Mouse (Mus musculus) myocyte (in vitro differentiated cells): Measurements from ENCODE around the gene Orc2.

Source experiments
- E2F4 ChIP-seq: IDR thresholded peaks from one replicate; pipeline ENCODE4 v1.6.1; 2011; ENCODE audit warnings: mild to moderate bottlenecking, control low read depth, moderate library complexity; ENCODE audit not compliant: insufficient read depth
- MAX ChIP-seq: IDR thresholded peaks from one replicate; pipeline ENCODE4 v1.6.1; 2011; ENCODE audit warnings: low read depth, mild to moderate bottlenecking, control low read depth
- MYOD1 ChIP-seq, 3 experiments: IDR thresholded peaks; one replicate each; pipeline ENCODE4 v1.6.1; 2011; ENCODE audit warnings: control low read depth in 2 of 3, low read depth in 2 of 3, mild to moderate bottlenecking in 2 of 3, moderate library complexity in 1 of 3; ENCODE audit not compliant: insufficient read length in 2 of 3, control insufficient read depth in 1 of 3
- POLR2A ChIP-seq: IDR thresholded peaks from one replicate; pipeline ENCODE4 v1.6.1; 2011; ENCODE audit warnings: low read depth, mild to moderate bottlenecking, control low read depth, moderate library complexity; ENCODE audit not compliant: insufficient read length
- REST ChIP-seq: IDR thresholded peaks from one replicate; pipeline ENCODE4 v1.6.1; 2011; ENCODE audit warnings: mild to moderate bottlenecking, control low read depth, moderate library complexity; ENCODE audit not compliant: insufficient read depth, insufficient read length
- TCF12 ChIP-seq: IDR thresholded peaks from one replicate; pipeline ENCODE4 v1.6.1; 2011; ENCODE audit warnings: mild to moderate bottlenecking, control low read depth; ENCODE audit not compliant: poor library complexity, insufficient read depth, severe bottlenecking
- USF1 ChIP-seq: IDR thresholded peaks from one replicate; pipeline ENCODE4 v1.6.1; 2011; ENCODE audit warnings: low read depth, mild to moderate bottlenecking, control low read depth, moderate library complexity

DNA sequence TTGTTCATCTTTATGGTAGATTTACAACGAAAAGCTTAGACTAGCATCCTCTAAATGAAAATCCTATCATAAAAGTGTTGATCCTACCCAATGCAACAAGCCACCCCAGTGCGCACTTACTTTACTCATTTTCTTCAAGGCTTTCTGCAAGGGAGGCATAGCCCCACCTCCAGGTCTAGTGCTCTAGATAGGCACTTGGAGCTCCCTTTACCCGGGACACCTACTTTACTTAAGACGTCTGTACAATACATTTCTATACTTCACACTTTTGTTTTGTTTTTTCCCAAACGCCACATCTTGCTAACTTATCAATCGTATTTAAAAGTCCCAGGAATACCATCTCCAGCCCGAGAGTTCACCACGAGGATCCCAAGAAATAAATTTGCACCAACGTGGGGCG lies 60.2 kb downstream of the Orc2 start:
- TF ChIP-seq USF1 (no peak), REST (no peak), POLR2A (no peak), MAX (no peak), MYOD1 (IDR thresholded peaks at IDR 0.05; ENCODE audit: control insufficient read depth in 1 of 3, insufficient read length in 2 of 3, low read depth in 2 of 3) (no peak), TCF12 (no peak), E2F4 (no peak)
